Mouse (Mus musculus): ENCODE measurements around the gene Rpl9. TPM values are rescaled to one million over a fixed set of nuclear protein-coding genes. Genes with fewer than 3 reads are reported as not detected.
A peak's percentile ranks its signal among the peaks of the same experiment; 100 is the strongest.

The Rpl9 gene
- polyA plus RNA-seq, 1 experiment from 2014 or later = 1,404 TPM

- CTCF ChIA-PET = no interaction called here
- POLR2A ChIA-PET = no interaction called here
- H3K27me3 ChIP-seq = no peaks in the 10 kb centered on the region
- ATAC-seq (no peak), DNase-seq (ENCODE audit: low read depth, low spot score) (no peak)
- TF ChIP-seq CTCF (IDR thresholded peaks at IDR 0.05) = no peak
- in situ Hi-C loops (cut with MboI; ENCODE audit: low pct_unique_long_range_greater_than_20kb) = no loop called here
These were observed 16.5 kb downstream of the Rpl9 start for GRCm38 (mm10) chr5:65374746-65375145.

- H3K27me3 ChIP-seq = peaks cover 2% of the 10 kb centered on the region
- ChIA-PET CTCF (no interaction called here), POLR2A (no interaction called here)
- DNase-seq (ENCODE audit: low read depth, low spot score) (no peak), ATAC-seq (no peak)
- in situ Hi-C loops (cut with MboI; ENCODE audit: low pct_unique_long_range_greater_than_20kb) = no loop called here
- TF ChIP-seq CTCF (IDR thresholded peaks at IDR 0.05) = no peak
These were observed 19.7 kb downstream of the Rpl9 start for GRCm38 (mm10) chr5:65371551-65371950.

GRCm38 (mm10) chr5:65367837-65368236, 23.4 kb downstream of the Rpl9 start:
- TF ChIP-seq CTCF (IDR thresholded peaks at IDR 0.05) = no peak
- ChIA-PET POLR2A (no interaction called here), CTCF (no interaction called here)
- peaks cover 16% of the 10 kb centered on the region for H3K27me3 ChIP-seq
- DNase-seq (ENCODE audit: low read depth, low spot score) = no peak
- in situ Hi-C loops (cut with MboI; ENCODE audit: low pct_unique_long_range_greater_than_20kb) = no loop called here
- no peak for ATAC-seq

- no peak for TF ChIP-seq CTCF (IDR thresholded peaks at IDR 0.05)
- in situ Hi-C loops (cut with MboI; ENCODE audit: low pct_unique_long_range_greater_than_20kb) = no loop called here
- H3K27me3 ChIP-seq = no peaks in the 10 kb centered on the region
- ATAC-seq (no peak), DNase-seq (ENCODE audit: low read depth, low spot score) (no peak)
- ChIA-PET CTCF (interaction anchor here (1.4 kb wide), 1 partner anchor 14 kb away, joined by 3 read pairs; no protein-coding TSS in a partner anchor), POLR2A (no interaction called here)
These were observed 33.5 kb downstream of the Rpl9 start for GRCm38 (mm10) chr5:65357771-65358170.

GRCm38 (mm10) chr5:65356851-65357250, 34.4 kb downstream of the Rpl9 start:
- no peak for TF ChIP-seq CTCF (IDR thresholded peaks at IDR 0.05)
- no peaks in the 10 kb centered on the region for H3K27me3 ChIP-seq
- in situ Hi-C loops (cut with MboI; ENCODE audit: low pct_unique_long_range_greater_than_20kb) = no loop called here
- DNase-seq (ENCODE audit: low read depth, low spot score) (no peak), ATAC-seq (no peak)
- POLR2A ChIA-PET = no interaction called here
- CTCF ChIA-PET = interaction anchor here (1.4 kb wide), 1 partner anchor 13 kb away, joined by 3 read pairs; no protein-coding TSS in a partner anchor

GRCm38 (mm10) chr5:65354985-65355384, 36.3 kb downstream of the Rpl9 start:
- CTCF ChIA-PET = no interaction called here
- POLR2A ChIA-PET = interaction anchor here (0.6 kb wide), 1 partner anchor 359 kb away, joined by 3 read pairs; no protein-coding TSS in a partner anchor
- peaks cover 5% of the 10 kb centered on the region for H3K27me3 ChIP-seq
- in situ Hi-C loops (cut with MboI; ENCODE audit: low pct_unique_long_range_greater_than_20kb) = no loop called here
- DNase-seq (ENCODE audit: low read depth, low spot score) (no peak), ATAC-seq (no peak)
- TF ChIP-seq CTCF (IDR thresholded peaks at IDR 0.05) = peak; percentile 33

- in situ Hi-C loops (cut with MboI; ENCODE audit: low pct_unique_long_range_greater_than_20kb) = no loop called here
- POLR2A ChIA-PET = interaction anchor here (0.5 kb wide), 1 partner anchor 10 kb away, joined by 6 read pairs; no protein-coding TSS in a partner anchor
- ATAC-seq = no peak
- peaks cover 10% of the 10 kb centered on the region for H3K27me3 ChIP-seq
- CTCF ChIA-PET = no interaction called here
- TF ChIP-seq CTCF (IDR thresholded peaks at IDR 0.05) = no peak
- DNase-seq (ENCODE audit: low read depth, low spot score) = no peak
These were observed 37.1 kb downstream of the Rpl9 start for GRCm38 (mm10) chr5:65354097-65354496.

- no peak for DNase-seq (ENCODE audit: low read depth, low spot score)
- peaks cover 10% of the 10 kb centered on the region for H3K27me3 ChIP-seq
- TF ChIP-seq CTCF (IDR thresholded peaks at IDR 0.05) = no peak
- in situ Hi-C loops (cut with MboI; ENCODE audit: low pct_unique_long_range_greater_than_20kb) = no loop called here
- CTCF ChIA-PET = no interaction called here
- POLR2A ChIA-PET = no interaction called here
- no peak for ATAC-seq
These were observed 40.7 kb downstream of the Rpl9 start for GRCm38 (mm10) chr5:65350508-65350907.

- no peak for ATAC-seq
- in situ Hi-C loops (cut with MboI; ENCODE audit: low pct_unique_long_range_greater_than_20kb) = no loop called here
- no peak for TF ChIP-seq CTCF (IDR thresholded peaks at IDR 0.05)
- ChIA-PET CTCF (no interaction called here), POLR2A (no interaction called here)
- H3K27me3 ChIP-seq = peaks cover 10% of the 10 kb centered on the region
- no peak for DNase-seq (ENCODE audit: low read depth, low spot score)
These were observed 43.1 kb downstream of the Rpl9 start, which contains the start of gene Klb for GRCm38 (mm10) chr5:65348168-65348567. Klb (plus strand) TSS chr5:65348314.

GRCm38 (mm10) chr5:65340167-65340566, 51.1 kb downstream of the Rpl9 start:
- no peak for ATAC-seq

GRCm38 (mm10) chr5:65338394-65338793, 52.9 kb downstream of the Rpl9 start:
- no peaks in the 10 kb centered on the region for H3K27me3 ChIP-seq
- DNase-seq (ENCODE audit: low read depth, low spot score) = no peak
- no peak for ATAC-seq
- in situ Hi-C loops (cut with MboI; ENCODE audit: low pct_unique_long_range_greater_than_20kb) = no loop called here
- TF ChIP-seq CTCF (IDR thresholded peaks at IDR 0.05) = peak; percentile 66
- ChIA-PET POLR2A (no interaction called here), CTCF (no interaction called here)

More at GRCm38 (mm10) chr5:65340167-65340566, 51.1 kb downstream of the Rpl9 start:
- POLR2A ChIA-PET = no interaction called here
- CTCF ChIA-PET = no interaction called here
- H3K27me3 ChIP-seq = no peaks in the 10 kb centered on the region
- in situ Hi-C loops (cut with MboI; ENCODE audit: low pct_unique_long_range_greater_than_20kb) = no loop called here
- DNase-seq (ENCODE audit: low read depth, low spot score) = no peak
- no peak for TF ChIP-seq CTCF (IDR thresholded peaks at IDR 0.05)

Other genes starting within 250 kb of the Rpl9 start
- 29.2 TPM for gene Wdr19, start 191.7 kb downstream of the Rpl9 start, polyA plus RNA-seq (2021)
- gene Rfc1, start 55.8 kb downstream of the Rpl9 start, polyA plus RNA-seq (2021) = 50.2 TPM
- gene Klb, start 43.1 kb downstream of the Rpl9 start, polyA plus RNA-seq (2021) = 0.05 TPM
- gene Lias, start 53 bp upstream of the Rpl9 start, polyA plus RNA-seq (2021) = 44.5 TPM
- 64.2 TPM for gene Ugdh, start 44.5 kb upstream of the Rpl9 start, polyA plus RNA-seq (2021)
- not detected for gene Gm43552, start 101.4 kb upstream of the Rpl9 start, polyA plus RNA-seq (2021)
- 122 TPM for gene Smim14, start 145.7 kb upstream of the Rpl9 start, polyA plus RNA-seq (2021)
- 130 TPM for gene Ube2k, start 145.8 kb upstream of the Rpl9 start, polyA plus RNA-seq (2021)

Measured in Patski (cell line).